Mouse (Mus musculus) forebrain, embryonic 13.5 days (tissue): ENCODE measurements at regions not wholly inside any gene's neighbourhood (a gene's known extent, or its start where the extent isn't known, plus 50 kb on each side); places are given as distances from the start of the nearest gene placed in this dataset.
"Not testable (repeated sequence)": the region's sequence is repeated elsewhere in the genome, so short reads cannot be mapped to it uniquely, and the experiment has no call there.

Source experiments
- ATAC-seq: fragments of 200-750 bp; cut with Nextera tagmentation; 2 replicates; pipeline ENCODE4 v1.8.0; 2017
- H3K27ac ChIP-seq: fragments of 300-500 bp; sonication (generic); 2 replicates; pipeline ENCODE4 v1.5.1; 2015; ENCODE audit warnings: inconsistent platforms, mild to moderate bottlenecking, moderate library complexity
- H3K27me3 ChIP-seq: fragments of 300-500 bp; sonication (generic); 2 replicates; pipeline ENCODE4 v1.6.1; 2015; ENCODE audit warnings: mild to moderate bottlenecking, inconsistent platforms
- H3K36me3 ChIP-seq: fragments of 300-500 bp; sonication (generic); 2 replicates; pipeline ENCODE4 v1.6.1; 2015; ENCODE audit warnings: mild to moderate bottlenecking, inconsistent platforms; ENCODE audit not compliant: poor library complexity, severe bottlenecking
- H3K4me1 ChIP-seq: fragments of 300-500 bp; sonication (generic); 2 replicates; pipeline ENCODE4 v1.6.1; 2015; ENCODE audit warnings: inconsistent platforms
- H3K4me2 ChIP-seq: fragments of 300-500 bp; sonication (generic); 2 replicates; pipeline ENCODE4 v1.6.1; 2015; ENCODE audit warnings: inconsistent platforms, mild to moderate bottlenecking, moderate library complexity
- H3K4me3 ChIP-seq: fragments of 300-500 bp; sonication (generic); 2 replicates; pipeline ENCODE4 v1.5.1; 2015; ENCODE audit warnings: mild to moderate bottlenecking, inconsistent platforms
- H3K9ac ChIP-seq: fragments of 300-500 bp; sonication (generic); 2 replicates; pipeline ENCODE4 v1.6.1; 2015; ENCODE audit warnings: mild to moderate bottlenecking, inconsistent platforms
- H3K9me3 ChIP-seq: fragments of 300-500 bp; sonication (generic); replicated peaks from 2 replicates; pipeline ENCODE4 v1.6.1; 2016; ENCODE audit warnings: inconsistent platforms
- WGBS: fragments of 180-500 bp; shearing (Covaris S2); methylation state at CpG from one replicate; pipeline ENCODE4 v1.1.7; 2015; 5-methylcytosine and 5-hydroxymethylcytosine counted together

GRCm38 (mm10) chr2:168424277-168425099, 143.0 kb upstream of the Kcng1 start:
- H3K27ac ChIP-seq: no peak overlapping the region
- no peak overlapping the region for H3K4me2 ChIP-seq
- no peak overlapping the region for H3K9ac ChIP-seq
- 72% methylated on average over 20 of the region's 20 CpGs for WGBS
- no peaks in the 10 kb centered on the region for H3K27me3 ChIP-seq
- H3K36me3 ChIP-seq: no peaks in the 10 kb centered on the region
- H3K4me3 ChIP-seq: no peak overlapping the region
- H3K9me3 ChIP-seq: peaks cover 4% of the 10 kb centered on the region; the same call in 1 of the 2 replicates
- no peak for ATAC-seq
- 0 out of 2 replicates have a peak, but pooled peaks cover 5% of the 10 kb centered on the region for H3K4me1 ChIP-seq

- Histone ChIP-seq H3K27ac (no peak overlapping the region), H3K9ac (no peak overlapping the region), H3K9me3 (peaks cover 4% of the 10 kb centered on the region; the same call in 1 of the 2 replicates), H3K4me1 (0 out of 2 replicates have a peak, but pooled peaks cover 5% of the 10 kb centered on the region), H3K4me3 (no peak overlapping the region), H3K36me3 (no peaks in the 10 kb centered on the region), H3K27me3 (no peaks in the 10 kb centered on the region), H3K4me2 (no peak overlapping the region)
- 60% methylated on average over 6 of the region's 6 CpGs for WGBS
- ATAC-seq: no peak
These were observed 142.0 kb upstream of the Kcng1 start for GRCm38 (mm10) chr2:168423551-168423950.

GRCm38 (mm10) chr2:168415140-168415539, 133.6 kb upstream of the Kcng1 start:
- Histone ChIP-seq H3K9me3 (0 out of 2 replicates have a peak, but pooled peaks cover 3% of the 10 kb centered on the region), H3K4me1 (no peaks in the 10 kb centered on the region), H3K27me3 (peaks cover 15% of the 10 kb centered on the region), H3K9ac (no peak overlapping the region), H3K4me3 (no peak overlapping the region), H3K27ac (no peak overlapping the region), H3K36me3 (no peaks in the 10 kb centered on the region), H3K4me2 (no peak overlapping the region)
- no peak for ATAC-seq
- 16% methylated on average over 16 of the region's 17 CpGs for WGBS

- Histone ChIP-seq H3K4me3 (no peak overlapping the region), H3K4me1 (no peaks in the 10 kb centered on the region), H3K27me3 (peaks cover 15% of the 10 kb centered on the region), H3K27ac (no peak overlapping the region), H3K9me3 (no peaks in the 10 kb centered on the region), H3K36me3 (no peaks in the 10 kb centered on the region), H3K4me2 (no peak overlapping the region), H3K9ac (no peak overlapping the region)
- 88% methylated on average over 18 of the region's 18 CpGs for WGBS
- no peak for ATAC-seq
These were observed 132.8 kb upstream of the Kcng1 start for GRCm38 (mm10) chr2:168414110-168414872.

GRCm38 (mm10) chr2:168412853-168413252, 131.3 kb upstream of the Kcng1 start:
- 52% methylated on average over 6 of the region's 6 CpGs for WGBS
- H3K4me2 ChIP-seq: no peak overlapping the region
- H3K27me3 ChIP-seq: peaks cover 15% of the 10 kb centered on the region
- H3K36me3 ChIP-seq: no peaks in the 10 kb centered on the region
- no peak overlapping the region for H3K9ac ChIP-seq
- no peak overlapping the region for H3K27ac ChIP-seq
- no peaks in the 10 kb centered on the region for H3K4me1 ChIP-seq
- no peak overlapping the region for H3K4me3 ChIP-seq
- no peak for ATAC-seq
- H3K9me3 ChIP-seq: no peaks in the 10 kb centered on the region

- WGBS: 18% methylated on average over 16 of the region's 16 CpGs
- Histone ChIP-seq H3K4me1 (peaks cover 17% of the 10 kb centered on the region), H3K9me3 (no peaks in the 10 kb centered on the region), H3K9ac (no peak overlapping the region), H3K36me3 (no peaks in the 10 kb centered on the region), H3K27me3 (peaks cover 46% of the 10 kb centered on the region), H3K27ac (no peak overlapping the region; the same call in 1 of the 2 replicates), H3K4me3 (no peak overlapping the region), H3K4me2 (0 out of 2 replicates have a peak overlapping the region, but pooled peaks have one; percentile 4)
- peak; percentile 67; the same call in 1 of the 2 replicates for ATAC-seq
These were observed 121.4 kb upstream of the Kcng1 start for GRCm38 (mm10) chr2:168402782-168403513.

GRCm38 (mm10) chr2:168399088-168399709, 117.7 kb upstream of the Kcng1 start:
- Histone ChIP-seq H3K27me3 (peaks cover 21% of the 10 kb centered on the region; the same call in 1 of the 2 replicates), H3K27ac (no peak overlapping the region), H3K9me3 (no peaks in the 10 kb centered on the region), H3K4me2 (no peak overlapping the region), H3K4me3 (no peak overlapping the region), H3K9ac (no peak overlapping the region), H3K4me1 (peaks cover 17% of the 10 kb centered on the region), H3K36me3 (no peaks in the 10 kb centered on the region)
- WGBS: 46% methylated on average over 14 of the region's 14 CpGs
- no peak for ATAC-seq

- H3K4me3 ChIP-seq: no peak overlapping the region
- 59% methylated on average over 3 of the region's 3 CpGs for WGBS
- H3K4me1 ChIP-seq: no peaks in the 10 kb centered on the region
- H3K9ac ChIP-seq: no peak overlapping the region
- H3K27ac ChIP-seq: no peak overlapping the region
- H3K4me2 ChIP-seq: no peak overlapping the region
- H3K9me3 ChIP-seq: no peaks in the 10 kb centered on the region
- ATAC-seq: no peak
- H3K36me3 ChIP-seq: no peaks in the 10 kb centered on the region
- peaks cover 11% of the 10 kb centered on the region; the same call in 1 of the 2 replicates for H3K27me3 ChIP-seq
These were observed 114.8 kb upstream of the Kcng1 start for GRCm38 (mm10) chr2:168396316-168396715.

- Histone ChIP-seq H3K27me3 (peaks cover 5% of the 10 kb centered on the region; the same call in 1 of the 2 replicates), H3K4me2 (no peak overlapping the region), H3K9me3 (no peaks in the 10 kb centered on the region), H3K9ac (no peak overlapping the region), H3K27ac (no peak overlapping the region), H3K4me3 (no peak overlapping the region), H3K36me3 (no peaks in the 10 kb centered on the region), H3K4me1 (no peaks in the 10 kb centered on the region)
- no peak for ATAC-seq
- WGBS: 97% methylated on average over 18 of the region's 18 CpGs
These were observed 111.8 kb upstream of the Kcng1 start for GRCm38 (mm10) chr2:168393341-168393740.

- WGBS: 94% methylated on average over 3 of the region's 3 CpGs
- ATAC-seq, H3K27ac ChIP-seq, H3K4me2 ChIP-seq, H3K36me3 ChIP-seq, H3K9me3 ChIP-seq, H3K9ac ChIP-seq, H3K27me3 ChIP-seq, H3K4me1 ChIP-seq, H3K4me3 ChIP-seq: not testable (repeated sequence)
These were observed 110.6 kb upstream of the Kcng1 start for GRCm38 (mm10) chr2:168392171-168392570.

- peaks cover 9% of the 10 kb centered on the region; the same call in 1 of the 2 replicates for H3K27me3 ChIP-seq
- no peak overlapping the region for H3K27ac ChIP-seq
- H3K4me1 ChIP-seq: no peaks in the 10 kb centered on the region
- no peak overlapping the region for H3K4me2 ChIP-seq
- H3K9ac ChIP-seq: no peak overlapping the region
- H3K9me3 ChIP-seq: no peaks in the 10 kb centered on the region
- no peak overlapping the region for H3K4me3 ChIP-seq
- WGBS: 68% methylated on average over 5 of the region's 5 CpGs
- no peaks in the 10 kb centered on the region for H3K36me3 ChIP-seq
- ATAC-seq: no peak
These were observed 99.1 kb upstream of the Kcng1 start for GRCm38 (mm10) chr2:168380606-168381005.
